Mouse (Mus musculus) kidney, adult 2 months (tissue): ENCODE data around the gene Oscp1. TPM values are rescaled to one million over a fixed set of nuclear protein-coding genes. Genes with fewer than 3 reads are reported as not detected.

Source experiments
- DNase-seq: peaks from one replicate; pipeline ENCODE4 v3.0.0; 2021
- H3K27ac ChIP-seq: fragments of 200-500 bp; 2 replicates; pipeline ENCODE4 v1.5.1; 2012; ENCODE audit warnings: low read depth, low read length, control low read depth, inconsistent platforms; ENCODE audit not compliant: insufficient read depth
- H3K27me3 ChIP-seq: fragments of 200-500 bp; replicated peaks from 2 replicates; pipeline ENCODE4 v1.6.1; 2012; ENCODE audit warnings: mild to moderate bottlenecking, moderate library complexity, low read length, inconsistent platforms; ENCODE audit not compliant: control insufficient read depth, insufficient read depth
- H3K36me3 ChIP-seq: fragments of 200-500 bp; 2 replicates; pipeline ENCODE4 v1.6.1; 2012; ENCODE audit warnings: mild to moderate bottlenecking, moderate library complexity, low read length, inconsistent platforms; ENCODE audit not compliant: control insufficient read depth, insufficient read depth
- H3K4me1 ChIP-seq: fragments of 200-500 bp; 2 replicates; pipeline ENCODE4 v1.6.1; 2011; ENCODE audit warnings: low read length; ENCODE audit not compliant: control insufficient read depth, insufficient read depth
- H3K4me3 ChIP-seq: fragments of 200-500 bp; 2 replicates; pipeline ENCODE4 v1.5.1; 2011; ENCODE audit warnings: mild to moderate bottlenecking, low read depth, low read length, control low read depth; ENCODE audit not compliant: insufficient read depth
- CTCF ChIP-seq: fragments of 200-500 bp; conservative IDR thresholded peaks from 2 replicates; pipeline ENCODE4 v1.5.1; 2011; ENCODE audit warnings: low read depth, mild to moderate bottlenecking, control low read depth, low read length, moderate library complexity, mixed read lengths; ENCODE audit not compliant: insufficient read depth, insufficient read length
- POLR2A ChIP-seq: fragments of 200-500 bp; IDR thresholded peaks from one replicate; pipeline ENCODE4 v1.6.1; 2011; ENCODE audit warnings: low read depth, low read length, control low read depth
- WGBS: fragments of 180-500 bp; shearing (Covaris S2); methylation state at CpG from one replicate; pipeline ENCODE4 v1.1.7; 2018; 5-methylcytosine and 5-hydroxymethylcytosine counted together
- polyA plus RNA-seq: library from polyadenylated mRNA; depleted of rRNA; stranded (reverse); fragments of >200 nt; gene quantifications from 2 replicates; pipeline ENCODE4 v1.2.3, GENCODE M21; 2012

Gene Oscp1
- polyA plus RNA-seq, 1 experiment, result 2.5 TPM

GRCm38 (mm10) chr4:126029042-126029441, 29.3 kb upstream of the Oscp1 start:
- 58% methylated on average over 3 of the region's 3 CpGs for WGBS
- no peak for DNase-seq

GRCm38 (mm10) chr4:126030705-126031104, 27.7 kb upstream of the Oscp1 start:
- Histone ChIP-seq H3K27ac (no peak overlapping the region), H3K4me1 (no peaks in the 10 kb centered on the region), H3K27me3 (no peaks in the 10 kb centered on the region), H3K4me3 (no peak overlapping the region), H3K36me3 (no peaks in the 10 kb centered on the region)
- whole genome bisulfite sequencing, result 70% methylated on average over 5 of the region's 5 CpGs
- TF ChIP-seq CTCF (no peak), POLR2A (no peak)
- DNase-seq, result no peak

More at GRCm38 (mm10) chr4:126029042-126029441, 29.3 kb upstream of the Oscp1 start:
- H3K4me1 ChIP-seq, result no peaks in the 10 kb centered on the region
- no peak for TF ChIP-seq CTCF
- TF ChIP-seq POLR2A, result no peak
- H3K4me3 ChIP-seq, result no peak overlapping the region
- H3K27ac ChIP-seq, result no peak overlapping the region
- H3K27me3 ChIP-seq, result no peaks in the 10 kb centered on the region
- H3K36me3 ChIP-seq, result no peaks in the 10 kb centered on the region

- H3K36me3 ChIP-seq, result no peaks in the 10 kb centered on the region
- no peak for DNase-seq
- H3K4me3 ChIP-seq, result no peak overlapping the region
- 85% methylated on average over 5 of the region's 5 CpGs for WGBS
- TF ChIP-seq POLR2A (no peak), CTCF (no peak)
- H3K4me1 ChIP-seq, result no peaks in the 10 kb centered on the region
- H3K27ac ChIP-seq, result no peak overlapping the region
- no peaks in the 10 kb centered on the region for H3K27me3 ChIP-seq
Observed at GRCm38 (mm10) chr4:126035413-126035812, 23.0 kb upstream of the Oscp1 start.

GRCm38 (mm10) chr4:126046851-126047585, 11.3 kb upstream of the Oscp1 start, which contains the start of gene Mrps15:
Mrps15 (plus strand) TSS chr4:126046925.
- under 1% methylated on average over 56 of the region's 56 CpGs for WGBS
- Histone ChIP-seq H3K27ac (peak within 1 kb of the TSS; percentile 51), H3K36me3 (no peaks in the 10 kb centered on the region), H3K4me1 (peaks cover 7% of the 10 kb centered on the region; the same call in 1 of the 2 replicates), H3K27me3 (no peaks in the 10 kb centered on the region), H3K4me3 (peak within 1 kb of the TSS; percentile 68)
- peak; percentile 92 for DNase-seq
- peak; percentile 54 for TF ChIP-seq POLR2A
- no peak for TF ChIP-seq CTCF

GRCm38 (mm10) chr4:126051617-126052016, 6.7 kb upstream of the Oscp1 start:
- no peak overlapping the region for H3K4me3 ChIP-seq
- H3K4me1 ChIP-seq, result peaks cover 7% of the 10 kb centered on the region; the same call in 1 of the 2 replicates
- H3K27ac ChIP-seq, result no peak overlapping the region
- no peak for DNase-seq
- no peak for TF ChIP-seq POLR2A
- TF ChIP-seq CTCF, result no peak
- 69% methylated on average over 7 of the region's 7 CpGs for WGBS
- no peaks in the 10 kb centered on the region for H3K36me3 ChIP-seq
- no peaks in the 10 kb centered on the region for H3K27me3 ChIP-seq

- H3K4me1 ChIP-seq, result peaks cover 4% of the 10 kb centered on the region; the same call in 1 of the 2 replicates
- 11% methylated on average over 19 of the region's 19 CpGs for WGBS
- no peaks in the 10 kb centered on the region for H3K27me3 ChIP-seq
- peak overlapping the region; percentile 72 for H3K4me3 ChIP-seq
- no peaks in the 10 kb centered on the region for H3K36me3 ChIP-seq
- no peak for DNase-seq
- H3K27ac ChIP-seq, result no peak overlapping the region
- TF ChIP-seq CTCF (no peak), POLR2A (no peak)
Observed at GRCm38 (mm10) chr4:126057207-126058133, 895 bp upstream of the Oscp1 start.

DNA sequence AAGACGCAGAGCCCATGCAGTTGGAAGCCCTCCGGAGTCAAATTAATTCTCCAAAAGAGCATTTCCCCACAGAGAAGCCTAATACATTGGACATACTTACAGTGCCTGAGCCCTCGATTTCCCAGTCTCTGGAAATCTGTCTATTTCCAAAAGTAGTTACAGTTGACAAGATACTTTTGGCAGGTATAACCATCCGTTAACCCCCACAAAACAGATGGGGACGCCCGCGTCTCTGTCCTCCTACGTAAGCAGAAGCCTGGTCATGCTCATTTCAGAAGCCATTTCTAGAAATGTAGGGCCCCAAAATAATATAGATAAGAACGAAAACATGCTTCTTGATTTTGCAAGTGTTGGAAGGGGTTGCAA, 615 bp downstream of the Oscp1 start:
- H3K27me3 ChIP-seq, result no peaks in the 10 kb centered on the region
- DNase-seq, result no peak
- peak overlapping the region; percentile 72 for H3K4me3 ChIP-seq
- peaks cover 4% of the 10 kb centered on the region; the same call in 1 of the 2 replicates for H3K4me1 ChIP-seq
- 32% methylated on average over 9 of the region's 9 CpGs for WGBS
- no peak overlapping the region for H3K27ac ChIP-seq
- TF ChIP-seq CTCF (no peak), POLR2A (no peak)
- no peaks in the 10 kb centered on the region for H3K36me3 ChIP-seq
